Mouse (Mus musculus) hindbrain, postnatal 0 days (tissue): ENCODE measurements around the gene Marveld1. TPM values are rescaled to one million over a fixed set of nuclear protein-coding genes. Genes with fewer than 3 reads are reported as not detected.

Source experiments
- ATAC-seq: fragments of 200-750 bp; cut with Nextera tagmentation; 2 replicates; pipeline ENCODE4 v1.8.0; 2017; ENCODE audit warnings: mild to moderate bottlenecking, moderate TSS enrichment, moderate library complexity
- DNase-seq: peaks from one replicate; pipeline ENCODE4 v3.0.0-alpha.2; 2015; ENCODE audit warnings: low spot score
- H3K27ac ChIP-seq: fragments of 300-500 bp; sonication (generic); 2 replicates; pipeline ENCODE4 v1.5.1; 2014; ENCODE audit warnings: mild to moderate bottlenecking
- H3K27me3 ChIP-seq: fragments of 300-500 bp; sonication (generic); 2 replicates; pipeline ENCODE4 v1.6.1; 2014; ENCODE audit warnings: low read length, mixed read lengths; ENCODE audit not compliant: insufficient read depth
- H3K36me3 ChIP-seq: fragments of 300-500 bp; sonication (generic); 2 replicates; pipeline ENCODE4 v1.6.1; 2014; ENCODE audit warnings: low read length, mixed read lengths; ENCODE audit not compliant: insufficient read depth
- H3K4me1 ChIP-seq: fragments of 300-500 bp; sonication (generic); 2 replicates; pipeline ENCODE4 v1.6.1; 2014; ENCODE audit warnings: antibody characterized with exemption, low read length, mixed read lengths; ENCODE audit not compliant: insufficient read depth
- H3K4me2 ChIP-seq: fragments of 300-500 bp; sonication (generic); 2 replicates; pipeline ENCODE4 v1.6.1; 2014; ENCODE audit warnings: low read depth, mild to moderate bottlenecking, low read length, moderate library complexity, mixed read lengths
- H3K4me3 ChIP-seq: fragments of 300-500 bp; sonication (generic); 2 replicates; pipeline ENCODE4 v1.5.1; 2014; ENCODE audit warnings: low read length
- H3K9ac ChIP-seq: fragments of 300-500 bp; sonication (generic); replicated peaks from 2 replicates; pipeline ENCODE4 v1.6.1; 2014; ENCODE audit warnings: mild to moderate bottlenecking, low read length, moderate library complexity, mixed read lengths
- H3K9me3 ChIP-seq: fragments of 300-500 bp; sonication (generic); 2 replicates; pipeline ENCODE4 v1.6.1; 2016; ENCODE audit warnings: low read length, mixed read lengths
- CTCF ChIP-seq: IDR thresholded peaks from 2 replicates; pipeline ENCODE4 v1.5.1; 2016; ENCODE audit warnings: antibody characterized with exemption, control low read depth, low read depth
- WGBS: fragments of 180-500 bp; shearing (Covaris S2); extraction: QIAGEN DNeasy Blood & Tissue Kit; methylation state at CpG from one replicate; pipeline ENCODE4 v1.1.7; 2014; 5-methylcytosine and 5-hydroxymethylcytosine counted together
- polyA plus RNA-seq: library from polyadenylated mRNA; unstranded; fragments of >200 nt; fragmentation: Nextera tagmentation; extraction: Ambion mirVana; gene quantifications from 2 replicates; pipeline ENCODE4 v1.2.1, GENCODE M21; 2015
- total RNA-seq: library from RNA; depleted of rRNA; stranded (reverse); fragments of >200 nt; gene quantifications from 2 replicates; pipeline ENCODE4 v1.2.3, GENCODE M21; 2014

The Marveld1 gene
- total and polyA plus RNA-seq, 2 experiments from 2014 or later = 3.2 to 14.0 TPM

- Histone ChIP-seq H3K27ac (no peak overlapping the region), H3K9ac (no peak overlapping the region), H3K9me3 (no peaks in the 10 kb centered on the region), H3K36me3 (no peaks in the 10 kb centered on the region), H3K4me1 (0 out of 2 replicates have a peak, but pooled peaks cover 4% of the 10 kb centered on the region), H3K27me3 (no peaks in the 10 kb centered on the region), H3K4me3 (no peak overlapping the region), H3K4me2 (no peak overlapping the region)
- no peak for ATAC-seq
- TF ChIP-seq CTCF = no peak
- DNase-seq = no peak
- 67% methylated on average over 4 of the region's 4 CpGs for WGBS
Measured at GRCm38 (mm10) chr19:42145210-42145609, 2.0 kb upstream of the Marveld1 start.

- no peak overlapping the region for H3K4me3 ChIP-seq
- WGBS = 94% methylated on average over 2 of the region's 2 CpGs
- H3K27ac ChIP-seq = no peak overlapping the region
- H3K27me3 ChIP-seq = no peaks in the 10 kb centered on the region
- H3K4me1 ChIP-seq = 0 out of 2 replicates have a peak, but pooled peaks cover 4% of the 10 kb centered on the region
- DNase-seq (no peak), ATAC-seq (no peak)
- TF ChIP-seq CTCF = no peak
- no peak overlapping the region for H3K9ac ChIP-seq
- no peaks in the 10 kb centered on the region for H3K36me3 ChIP-seq
- no peaks in the 10 kb centered on the region for H3K9me3 ChIP-seq
- H3K4me2 ChIP-seq = no peak overlapping the region
Measured at GRCm38 (mm10) chr19:42145731-42146130, 1.5 kb upstream of the Marveld1 start.

- Histone ChIP-seq H3K9me3 (no peaks in the 10 kb centered on the region), H3K27me3 (no peaks in the 10 kb centered on the region), H3K9ac (no peak overlapping the region), H3K4me2 (no peak overlapping the region), H3K4me1 (0 out of 2 replicates have a peak, but pooled peaks cover 4% of the 10 kb centered on the region), H3K36me3 (no peaks in the 10 kb centered on the region), H3K4me3 (no peak overlapping the region), H3K27ac (peak overlapping the region; percentile 74)
- DNase-seq = no peak
- WGBS = 88% methylated on average over 9 of the region's 9 CpGs
- ATAC-seq = no peak
- TF ChIP-seq CTCF = no peak
Measured at GRCm38 (mm10) chr19:42146276-42147010, 757 bp upstream of the Marveld1 start.

GRCm38 (mm10) chr19:42147769-42148568 is 769 bp downstream of the Marveld1 start:
- Histone ChIP-seq H3K9me3 (no peaks in the 10 kb centered on the region), H3K9ac (peak overlapping the region; percentile 76), H3K4me1 (0 out of 2 replicates have a peak, but pooled peaks cover 4% of the 10 kb centered on the region), H3K27ac (peak overlapping the region; percentile 74), H3K4me3 (peak overlapping the region; percentile 57), H3K36me3 (no peaks in the 10 kb centered on the region), H3K4me2 (peak overlapping the region; percentile 83), H3K27me3 (no peaks in the 10 kb centered on the region)
- DNase-seq (peak; percentile 64), ATAC-seq (peak; percentile 53)
- TF ChIP-seq CTCF = no peak
- 1% methylated on average over 55 of the region's 63 CpGs for WGBS

GRCm38 (mm10) chr19:42148569-42148860 is 1.3 kb downstream of the Marveld1 start:
- H3K36me3 ChIP-seq = no peaks in the 10 kb centered on the region
- H3K27ac ChIP-seq = no peak overlapping the region
- TF ChIP-seq CTCF = no peak
- DNase-seq (no peak), ATAC-seq (peak; percentile 33; the same call in 1 of the 2 replicates)
- peak overlapping the region; percentile 76 for H3K9ac ChIP-seq
- 26% methylated on average over 7 of the region's 7 CpGs for WGBS
- peak overlapping the region; percentile 57 for H3K4me3 ChIP-seq
- H3K4me2 ChIP-seq = peak overlapping the region; percentile 83
- no peaks in the 10 kb centered on the region for H3K27me3 ChIP-seq
- no peaks in the 10 kb centered on the region for H3K9me3 ChIP-seq
- 0 out of 2 replicates have a peak, but pooled peaks cover 4% of the 10 kb centered on the region for H3K4me1 ChIP-seq

GRCm38 (mm10) chr19:42151990-42152389 is 4.8 kb downstream of the Marveld1 start:
- WGBS = 6% methylated on average over 6 of the region's 6 CpGs
- Histone ChIP-seq H3K27ac (no peak overlapping the region), H3K36me3 (no peaks in the 10 kb centered on the region), H3K27me3 (no peaks in the 10 kb centered on the region), H3K4me2 (no peak overlapping the region), H3K9me3 (no peaks in the 10 kb centered on the region), H3K4me1 (0 out of 2 replicates have a peak, but pooled peaks cover 4% of the 10 kb centered on the region), H3K4me3 (no peak overlapping the region), H3K9ac (no peak overlapping the region)
- TF ChIP-seq CTCF = peak; percentile 93
- DNase-seq = peak; percentile 84
- peak; percentile 43; the same call in 1 of the 2 replicates for ATAC-seq
